Mouse (Mus musculus) gastrocnemius, adult 2 months (tissue): ENCODE data around the gene Asic2. TPM values are rescaled to one million over a fixed set of nuclear protein-coding genes. Genes with fewer than 3 reads are reported as not detected.
"Not testable (repeated sequence)": the region's sequence is repeated elsewhere in the genome, so short reads cannot be mapped to it uniquely, and the experiment has no call there.

Experiments used
- DNase-seq: peaks from one replicate; pipeline ENCODE4 v3.0.0; 2022
- H3K27ac ChIP-seq: fragments of 200-600 bp; 2 replicates; pipeline ENCODE4 v1.8.1; 2022; ENCODE audit warnings: mild to moderate bottlenecking
- H3K4me3 ChIP-seq: fragments of 200-600 bp; 2 replicates; pipeline ENCODE4 v1.8.1; 2022; ENCODE audit warnings: mild to moderate bottlenecking, moderate library complexity
- CTCF ChIP-seq: fragments of 200-600 bp; IDR thresholded peaks from 2 replicates; pipeline ENCODE4 v1.8.1; 2022; ENCODE audit warnings: antibody characterized with exemption, mild to moderate bottlenecking, moderate library complexity
- intact Hi-C: fragments of 180-260 bp; cut with DNase I; formaldehyde crosslinking; loops from one replicate; pipeline ENCODE4 v1.15.1; 2025
- total RNA-seq, 2 experiments: library from RNA; stranded (reverse); gene quantifications; 2 replicates each; pipeline ENCODE4 v1.2.3; 2021

Asic2 gene
- total RNA-seq, 2 experiments from 2014 or later = 0.10 TPM; not detected in 1

DNA sequence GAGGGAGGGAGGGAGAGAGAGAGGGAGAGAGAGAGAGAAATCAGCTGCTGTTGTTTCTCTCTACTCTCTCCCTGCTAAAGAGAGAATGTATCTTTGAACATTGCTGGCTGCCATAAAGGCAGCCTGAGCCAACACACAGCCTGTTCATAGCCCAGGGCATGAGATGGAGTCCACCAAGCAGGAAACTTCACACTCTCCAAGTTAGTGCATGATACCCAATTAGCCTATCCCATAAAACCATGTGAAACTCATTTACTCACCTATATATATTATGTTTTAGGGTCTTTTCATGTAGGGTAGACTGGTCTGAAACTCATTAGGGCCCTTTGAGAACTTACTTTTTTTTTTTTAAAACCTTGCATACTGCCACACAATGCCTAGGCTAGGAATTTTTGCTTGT is 582.7 kb downstream of the Asic2 start:
- intact Hi-C loops = no loop called here
- no peak overlapping the region for H3K27ac ChIP-seq
- H3K4me3 ChIP-seq = no peak overlapping the region
- TF ChIP-seq CTCF = no peak
- no peak for DNase-seq

DNA sequence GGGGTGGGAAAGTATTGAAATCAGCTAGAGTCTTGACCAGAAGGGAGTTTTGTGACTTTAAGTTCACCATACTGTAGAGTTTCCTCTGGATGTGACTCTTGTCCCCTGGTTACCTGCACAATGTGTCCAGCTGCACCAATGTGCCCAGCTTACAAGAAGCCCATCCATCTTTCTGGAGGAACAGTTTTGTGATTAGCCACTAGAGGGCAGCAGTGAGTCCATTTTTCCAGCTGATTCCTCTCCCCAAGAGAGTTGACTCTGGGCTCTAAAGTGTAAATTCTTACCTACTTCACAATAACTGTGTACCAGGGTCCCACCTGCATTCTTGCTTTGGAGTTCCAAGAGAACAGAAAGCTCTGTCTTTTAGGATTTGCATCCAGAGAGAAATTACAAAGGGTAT is 593.4 kb downstream of the Asic2 start:
- DNase-seq = peak; percentile 38
- intact Hi-C loops = loop anchor here (5.0 kb wide), 2 partner anchors 87 to 237 kb away; no protein-coding TSS in a partner anchor

DNA sequence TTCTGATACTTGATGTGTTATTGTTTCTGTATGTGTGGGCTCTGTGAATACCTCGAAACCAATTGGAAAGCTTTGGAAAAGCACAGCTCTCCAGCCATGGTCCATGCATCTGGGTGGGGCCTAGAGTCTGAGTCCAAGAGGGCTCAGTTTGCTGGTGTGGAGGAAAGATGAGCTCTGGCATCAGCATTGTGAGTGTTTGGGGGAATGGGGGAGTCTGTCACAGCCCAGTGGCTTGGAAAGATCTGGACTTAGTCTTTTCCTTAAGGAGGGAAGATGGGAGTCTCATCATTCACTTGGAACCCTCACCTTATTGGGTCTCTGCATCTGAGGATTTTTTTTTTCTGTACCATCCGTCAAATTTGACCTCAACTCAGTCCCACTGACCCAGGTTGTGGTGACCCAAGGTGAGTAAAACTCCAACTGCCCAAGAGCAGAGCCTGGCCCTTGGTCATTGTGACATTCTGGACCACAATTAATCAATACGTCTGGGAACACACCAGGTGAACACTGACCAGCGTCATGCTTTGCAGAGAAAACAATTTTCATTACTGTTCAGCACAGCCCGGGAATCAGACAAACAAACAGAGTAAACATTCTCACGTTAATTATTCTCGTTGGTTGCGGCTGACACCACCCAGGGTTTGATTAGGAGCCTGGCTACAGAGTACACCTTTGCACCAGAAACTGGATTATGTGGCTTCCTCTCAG is 594.1 kb downstream of the Asic2 start:
- DNase-seq = no peak
- no peak for TF ChIP-seq CTCF
- intact Hi-C loops = loop anchor here (5.0 kb wide), 2 partner anchors 88 to 238 kb away; no protein-coding TSS in a partner anchor
- Histone ChIP-seq H3K27ac (no peak overlapping the region), H3K4me3 (no peak overlapping the region)

More for the DNA sequence above, 593.4 kb downstream of the Asic2 start:
- Histone ChIP-seq H3K4me3 (no peak overlapping the region), H3K27ac (no peak overlapping the region)
- TF ChIP-seq CTCF = peak; percentile 80

DNA sequence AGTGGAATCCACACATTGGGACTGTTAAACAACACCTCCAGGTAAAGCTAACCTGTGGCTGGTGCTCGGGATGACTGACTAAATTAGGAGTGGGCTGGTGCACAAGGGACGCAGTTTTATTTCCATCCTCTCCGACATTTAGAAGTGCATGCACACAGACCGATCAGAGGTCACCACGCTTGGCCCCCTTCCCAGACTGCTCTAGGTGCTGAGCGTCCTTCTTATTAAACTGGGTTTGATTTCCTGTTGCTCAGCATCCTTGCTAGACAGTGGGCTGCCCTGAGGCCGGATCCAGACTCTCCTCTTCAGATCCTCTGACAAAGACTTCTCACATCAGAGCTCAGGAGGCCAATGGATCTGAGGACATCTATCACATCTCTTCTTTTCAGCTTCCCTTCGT is 596.7 kb downstream of the Asic2 start:
- intact Hi-C loops = loop anchor here (5.0 kb wide), 2 partner anchors 91 to 241 kb away; no protein-coding TSS in a partner anchor
- peak; percentile 56 for DNase-seq
- Histone ChIP-seq H3K27ac (no peak overlapping the region), H3K4me3 (no peak overlapping the region)
- TF ChIP-seq CTCF = no peak

DNA sequence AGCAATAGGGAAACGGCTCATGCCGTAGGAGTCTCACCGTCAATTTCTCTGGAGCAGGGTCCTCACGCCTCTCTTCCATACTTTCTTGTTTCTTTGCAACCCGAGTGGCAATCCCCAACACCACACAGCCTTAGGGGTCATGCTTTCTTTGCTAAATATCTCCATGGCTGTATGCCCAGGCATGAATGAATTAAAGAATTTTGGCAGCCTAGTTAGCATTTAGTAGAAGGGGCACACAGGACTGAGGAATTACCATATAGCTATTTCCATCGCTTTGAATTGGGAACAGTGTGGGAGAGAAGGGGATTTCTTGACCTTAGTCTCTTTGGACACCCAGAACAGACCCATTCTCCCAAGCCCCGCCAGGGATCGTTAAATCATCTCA is 597.8 kb downstream of the Asic2 start:
- Histone ChIP-seq H3K27ac (no peak overlapping the region), H3K4me3 (no peak overlapping the region)
- intact Hi-C loops = loop anchor here (5.0 kb wide), 2 partner anchors 92 to 242 kb away; no protein-coding TSS in a partner anchor
- TF ChIP-seq CTCF = no peak
- no peak for DNase-seq

DNA sequence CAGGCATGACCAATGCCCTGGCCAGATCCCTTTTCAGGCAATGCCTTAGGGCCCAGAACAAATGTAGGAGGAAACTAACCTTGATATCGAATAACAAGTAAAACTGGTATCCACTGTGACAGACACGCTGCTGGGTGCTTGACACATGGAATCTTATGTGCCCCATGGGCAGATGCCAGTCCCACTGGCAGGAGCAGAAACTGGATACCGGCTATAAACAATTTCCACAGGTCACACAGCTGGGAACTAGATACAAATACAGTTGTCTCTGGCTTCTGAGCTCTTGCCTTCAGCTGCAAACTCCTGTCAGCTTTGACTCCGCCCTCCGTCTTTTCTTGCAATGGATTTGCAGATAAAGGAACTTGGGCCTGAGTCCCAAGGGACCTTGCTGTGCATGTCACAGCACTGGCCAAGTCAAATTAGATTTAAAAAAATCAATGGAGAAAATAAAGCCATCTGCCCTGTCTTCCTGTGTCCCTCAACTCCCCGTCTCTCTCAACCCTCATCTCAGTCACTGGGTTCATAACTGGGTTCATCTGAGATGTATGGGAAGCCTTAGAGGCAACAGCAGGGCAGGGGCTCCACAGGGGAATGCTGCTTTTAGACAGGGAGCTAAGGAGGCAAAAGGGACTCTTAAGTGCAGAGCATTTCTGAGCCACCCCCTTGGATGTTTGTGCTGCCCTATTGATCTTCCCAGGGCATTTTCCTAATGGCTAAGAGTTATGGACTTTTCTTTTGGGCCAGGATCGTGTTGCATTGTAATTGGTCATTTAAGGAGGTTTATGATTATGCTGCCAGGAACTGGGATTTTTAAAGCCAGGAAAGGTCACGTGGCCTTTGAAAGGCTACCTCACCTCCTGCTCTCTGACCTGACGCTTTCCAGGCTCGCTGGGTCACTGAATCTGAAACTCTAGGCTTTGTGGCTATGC is 598.5 kb downstream of the Asic2 start:
- peak; percentile 20 for DNase-seq

DNA sequence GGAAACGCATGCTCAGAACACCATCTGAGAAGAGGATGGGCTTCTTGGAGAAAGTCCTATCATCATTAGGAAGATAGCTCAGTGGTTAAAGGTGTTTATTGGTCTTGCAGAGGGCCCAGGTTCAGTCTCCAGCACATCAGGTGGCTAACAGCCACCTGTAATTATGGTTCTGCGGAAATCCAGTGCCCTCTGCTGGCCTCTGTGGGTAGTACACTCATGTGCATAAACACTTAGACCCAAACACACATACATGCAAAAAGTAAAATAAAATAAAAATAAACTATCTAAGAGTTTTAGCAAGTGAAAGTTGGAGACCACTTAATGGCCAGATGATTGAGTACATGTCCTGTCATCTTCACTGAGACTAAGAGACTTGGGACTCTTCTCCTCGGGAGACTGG is 603.8 kb downstream of the Asic2 start:
- no peak for DNase-seq

More for the DNA sequence above, 598.5 kb downstream of the Asic2 start:
- Histone ChIP-seq H3K4me3 (no peak overlapping the region), H3K27ac (peak overlapping the region; percentile 3; the same call in 1 of the 2 replicates)
- intact Hi-C loops = loop anchor here (5.0 kb wide), 2 partner anchors 93 to 243 kb away; no protein-coding TSS in a partner anchor
- no peak for TF ChIP-seq CTCF

DNA sequence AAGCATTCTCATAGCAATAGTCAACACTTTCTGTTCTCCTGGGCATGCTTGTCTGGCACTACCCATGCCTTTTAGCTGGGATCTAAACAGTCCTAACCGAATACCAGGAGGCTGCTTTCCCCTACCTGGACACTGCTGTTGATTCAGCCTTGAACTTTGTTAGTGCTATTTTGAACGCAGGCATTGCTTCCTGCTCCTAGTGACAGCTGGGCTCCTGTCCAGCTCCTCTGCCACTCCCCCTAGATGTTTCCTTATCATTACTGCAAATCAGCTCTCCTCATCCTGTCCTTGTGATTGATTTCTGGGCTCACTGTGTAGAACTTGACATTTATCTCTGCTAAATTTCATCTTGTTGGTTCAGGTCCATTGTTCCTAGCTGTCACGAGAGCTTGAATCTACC is 605.8 kb downstream of the Asic2 start:
- H3K27ac ChIP-seq = no peak overlapping the region
- DNase-seq = no peak
- intact Hi-C loops = no loop called here
- TF ChIP-seq CTCF = no peak
- H3K4me3 ChIP-seq = no peak overlapping the region

More for the DNA sequence above, 603.8 kb downstream of the Asic2 start:
- intact Hi-C loops = no loop called here
- Histone ChIP-seq H3K27ac (no peak overlapping the region), H3K4me3 (no peak overlapping the region)
- no peak for TF ChIP-seq CTCF

DNA sequence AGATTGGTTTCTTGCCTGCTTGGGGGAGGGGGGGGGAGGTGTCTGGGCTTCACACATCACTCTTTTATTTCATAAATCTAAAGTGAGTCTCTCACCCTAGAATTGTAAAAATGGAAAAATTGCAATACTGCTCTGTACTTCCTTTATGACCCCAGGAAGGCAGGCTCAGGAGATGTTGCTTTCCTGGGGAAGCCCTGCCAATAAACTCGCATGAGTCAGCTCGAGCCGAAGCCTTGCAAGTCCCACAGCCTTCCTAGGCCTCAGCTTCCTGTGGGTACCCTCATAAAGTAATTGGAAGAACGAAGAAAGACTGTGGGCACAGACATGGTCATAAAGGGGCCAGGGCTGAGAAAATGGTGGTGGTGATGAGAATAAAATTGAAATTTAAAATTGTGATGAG is 607.2 kb downstream of the Asic2 start:
- intact Hi-C loops = no loop called here
- no peak overlapping the region for H3K27ac ChIP-seq
- TF ChIP-seq CTCF = no peak

DNA sequence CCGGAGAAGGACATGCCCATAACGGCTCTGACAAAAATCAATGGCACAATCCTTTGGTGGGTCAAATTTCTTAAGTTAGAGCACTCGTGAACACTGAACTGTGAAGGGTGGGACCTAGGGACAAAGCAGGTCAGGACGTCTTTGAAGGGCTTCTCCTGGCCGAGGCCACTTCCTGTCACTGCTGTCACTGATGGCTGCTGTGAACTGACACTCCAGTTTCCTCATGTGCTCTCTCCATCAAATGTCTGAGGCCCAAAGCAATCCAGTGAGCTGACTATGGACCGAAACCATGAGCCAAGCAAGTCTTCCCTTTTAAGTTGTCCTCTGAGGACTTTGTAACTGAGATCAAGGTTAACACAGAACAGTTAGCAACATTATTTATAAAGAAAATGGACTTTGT is 617.8 kb downstream of the Asic2 start:
- H3K4me3 ChIP-seq, intact Hi-C loops, DNase-seq, H3K27ac ChIP-seq: not testable (repeated sequence)

More for the DNA sequence above, 607.2 kb downstream of the Asic2 start:
- H3K4me3 ChIP-seq = no peak overlapping the region
- no peak for DNase-seq

DNA sequence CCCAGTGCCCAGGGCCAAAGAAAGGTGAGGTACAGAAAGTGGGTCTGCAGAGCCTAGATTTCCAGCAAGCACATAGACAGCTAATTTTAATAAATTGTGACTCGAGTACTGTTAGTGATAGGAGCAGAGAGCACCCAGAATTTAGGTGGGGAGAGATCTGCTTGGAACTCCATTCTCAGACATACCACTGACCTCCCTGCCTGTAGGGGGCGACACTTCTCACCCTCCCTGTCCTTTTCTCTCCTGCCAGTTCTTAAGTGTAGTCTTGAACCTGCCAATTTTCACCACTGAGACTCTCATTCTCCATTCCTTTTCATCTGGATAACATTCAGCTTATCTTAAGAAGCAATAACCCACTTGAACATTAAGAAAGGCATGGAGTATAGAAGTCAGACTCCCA is 636.3 kb downstream of the Asic2 start:
- DNase-seq = no peak
- TF ChIP-seq CTCF = no peak
- no peak overlapping the region for H3K27ac ChIP-seq
- intact Hi-C loops = no loop called here
- no peak overlapping the region for H3K4me3 ChIP-seq

DNA sequence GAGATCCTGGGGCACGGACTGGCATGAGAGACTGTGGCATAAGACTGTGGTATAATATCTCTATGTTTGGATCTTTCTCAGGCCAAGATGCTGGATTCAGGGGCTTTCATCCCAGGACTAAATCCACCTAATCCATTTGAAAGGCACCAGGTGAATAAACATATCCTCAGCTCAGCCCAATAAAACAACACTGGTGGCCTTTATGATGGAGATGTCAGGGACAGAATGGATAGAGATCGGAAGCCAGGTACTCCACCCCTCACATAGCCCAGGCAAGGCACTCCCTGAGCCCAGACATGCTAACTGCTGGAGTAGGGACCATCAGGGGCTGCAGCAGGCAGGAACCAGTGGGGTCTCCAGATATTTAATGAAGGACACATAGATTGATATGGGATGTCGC is 637.3 kb downstream of the Asic2 start:
- no peak overlapping the region for H3K4me3 ChIP-seq
- no peak for TF ChIP-seq CTCF
- H3K27ac ChIP-seq = no peak overlapping the region
- DNase-seq = no peak
- intact Hi-C loops = no loop called here

DNA sequence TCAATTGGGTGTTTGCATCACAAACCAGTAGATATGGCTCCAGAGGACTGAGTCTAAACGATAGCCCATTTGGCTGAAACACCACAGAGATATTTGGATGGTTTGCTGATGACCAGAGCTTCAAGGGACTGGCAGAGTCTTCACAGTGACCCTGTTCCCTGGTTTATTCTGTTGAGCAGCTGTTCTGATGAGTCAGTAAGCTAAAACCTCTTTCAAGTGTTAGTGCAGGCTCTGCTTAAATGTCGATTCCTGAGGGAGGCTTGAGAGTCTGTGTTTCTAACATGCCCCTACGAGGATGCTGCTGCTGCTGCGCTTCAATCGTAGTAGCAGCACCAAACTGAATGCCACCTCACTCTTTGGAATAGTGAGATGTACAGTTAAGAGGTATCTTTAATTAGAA is 640.2 kb downstream of the Asic2 start:
- intact Hi-C loops = no loop called here
- no peak for TF ChIP-seq CTCF
- Histone ChIP-seq H3K4me3 (no peak overlapping the region), H3K27ac (no peak overlapping the region)
- DNase-seq = no peak
